Mouse (Mus musculus): ENCODE measurements around the gene Sdccag8. TPM values are rescaled to one million over a fixed set of nuclear protein-coding genes. Genes with fewer than 3 reads are reported as not detected.

The Sdccag8 gene
- total RNA-seq, 2 experiments from 2014 or later, result 5.0 to 6.8 TPM

- no peak for ATAC-seq (replicated peaks; ENCODE audit: low FRiP score, poor library complexity, severe bottlenecking)
Measured at GRCm38 (mm10) chr1:176971479-176971797, 157.0 kb downstream of the Sdccag8 start.

GRCm38 (mm10) chr1:176973356-176974088 is 159.1 kb downstream of the Sdccag8 start:
- ATAC-seq (replicated peaks; ENCODE audit: low FRiP score, poor library complexity, severe bottlenecking), result no peak

- ATAC-seq (replicated peaks; ENCODE audit: low FRiP score, poor library complexity, severe bottlenecking), result no peak
Measured at GRCm38 (mm10) chr1:176979235-176979634, 164.8 kb downstream of the Sdccag8 start.

- ATAC-seq (replicated peaks; ENCODE audit: low FRiP score, poor library complexity, severe bottlenecking), result no peak
Measured at GRCm38 (mm10) chr1:176980140-176980539, 165.7 kb downstream of the Sdccag8 start.

GRCm38 (mm10) chr1:176980801-176981400 is 166.4 kb downstream of the Sdccag8 start:
- ATAC-seq (replicated peaks; ENCODE audit: low FRiP score, poor library complexity, severe bottlenecking), result no peak

- no peak for ATAC-seq (replicated peaks; ENCODE audit: low FRiP score, poor library complexity, severe bottlenecking)
Measured at GRCm38 (mm10) chr1:176981511-176981910, 167.1 kb downstream of the Sdccag8 start.

GRCm38 (mm10) chr1:176982671-176983070 is 168.2 kb downstream of the Sdccag8 start:
- ATAC-seq (replicated peaks; ENCODE audit: low FRiP score, poor library complexity, severe bottlenecking), result no peak

- ATAC-seq (replicated peaks; ENCODE audit: low FRiP score, poor library complexity, severe bottlenecking), result no peak
Measured at GRCm38 (mm10) chr1:176985691-176986090, 171.2 kb downstream of the Sdccag8 start.

- no peak for ATAC-seq (replicated peaks; ENCODE audit: low FRiP score, poor library complexity, severe bottlenecking)
Measured at GRCm38 (mm10) chr1:176986275-176986674, 171.8 kb downstream of the Sdccag8 start.

- no peak for ATAC-seq (replicated peaks; ENCODE audit: low FRiP score, poor library complexity, severe bottlenecking)
Measured at GRCm38 (mm10) chr1:176986990-176987740, 172.7 kb downstream of the Sdccag8 start.

- no peak for ATAC-seq (replicated peaks; ENCODE audit: low FRiP score, poor library complexity, severe bottlenecking)
Measured at GRCm38 (mm10) chr1:176991473-176991872, 177.0 kb downstream of the Sdccag8 start.

- ATAC-seq (replicated peaks; ENCODE audit: low FRiP score, poor library complexity, severe bottlenecking), result no peak
Measured at GRCm38 (mm10) chr1:176992517-176992916, 178.1 kb downstream of the Sdccag8 start.

- ATAC-seq (replicated peaks; ENCODE audit: low FRiP score, poor library complexity, severe bottlenecking), result no peak
Measured at GRCm38 (mm10) chr1:176993141-176994010, 178.9 kb downstream of the Sdccag8 start.

- no peak for ATAC-seq (replicated peaks; ENCODE audit: low FRiP score, poor library complexity, severe bottlenecking)
Measured at GRCm38 (mm10) chr1:176994087-176994486, 179.6 kb downstream of the Sdccag8 start.

GRCm38 (mm10) chr1:176994707-176995418 is 180.4 kb downstream of the Sdccag8 start:
- no peak for ATAC-seq (replicated peaks; ENCODE audit: low FRiP score, poor library complexity, severe bottlenecking)

GRCm38 (mm10) chr1:176995419-176995775 is 180.9 kb downstream of the Sdccag8 start:
- no peak for ATAC-seq (replicated peaks; ENCODE audit: low FRiP score, poor library complexity, severe bottlenecking)

- ATAC-seq (replicated peaks; ENCODE audit: low FRiP score, poor library complexity, severe bottlenecking), result no peak
Measured at GRCm38 (mm10) chr1:176996166-176996565, 181.7 kb downstream of the Sdccag8 start.

- ATAC-seq (replicated peaks; ENCODE audit: low FRiP score, poor library complexity, severe bottlenecking), result no peak
Measured at GRCm38 (mm10) chr1:176996630-176997201, 182.3 kb downstream of the Sdccag8 start.

- ATAC-seq (replicated peaks; ENCODE audit: low FRiP score, poor library complexity, severe bottlenecking), result no peak
Measured at GRCm38 (mm10) chr1:176997254-176997653, 182.8 kb downstream of the Sdccag8 start.

Measured in erythroblast, adult 5-6 weeks (primary cell).